Mouse (Mus musculus) hindbrain, postnatal 0 days (tissue): ENCODE results near the gene Taok3. TPM values are rescaled to one million over a fixed set of nuclear protein-coding genes. Genes with fewer than 3 reads are reported as not detected.

Source experiments
- ATAC-seq: fragments of 200-750 bp; cut with Nextera tagmentation; 2 replicates; pipeline ENCODE4 v1.8.0; 2017; ENCODE audit warnings: mild to moderate bottlenecking, moderate TSS enrichment, moderate library complexity
- DNase-seq: peaks from one replicate; pipeline ENCODE4 v3.0.0-alpha.2; 2015; ENCODE audit warnings: low spot score
- H3K27ac ChIP-seq: fragments of 300-500 bp; sonication (generic); 2 replicates; pipeline ENCODE4 v1.5.1; 2014; ENCODE audit warnings: mild to moderate bottlenecking
- H3K27me3 ChIP-seq: fragments of 300-500 bp; sonication (generic); 2 replicates; pipeline ENCODE4 v1.6.1; 2014; ENCODE audit warnings: low read length, mixed read lengths; ENCODE audit not compliant: insufficient read depth
- H3K36me3 ChIP-seq: fragments of 300-500 bp; sonication (generic); 2 replicates; pipeline ENCODE4 v1.6.1; 2014; ENCODE audit warnings: low read length, mixed read lengths; ENCODE audit not compliant: insufficient read depth
- H3K4me1 ChIP-seq: fragments of 300-500 bp; sonication (generic); 2 replicates; pipeline ENCODE4 v1.6.1; 2014; ENCODE audit warnings: antibody characterized with exemption, low read length, mixed read lengths; ENCODE audit not compliant: insufficient read depth
- H3K4me2 ChIP-seq: fragments of 300-500 bp; sonication (generic); 2 replicates; pipeline ENCODE4 v1.6.1; 2014; ENCODE audit warnings: low read depth, mild to moderate bottlenecking, low read length, moderate library complexity, mixed read lengths
- H3K4me3 ChIP-seq: fragments of 300-500 bp; sonication (generic); 2 replicates; pipeline ENCODE4 v1.5.1; 2014; ENCODE audit warnings: low read length
- H3K9ac ChIP-seq: fragments of 300-500 bp; sonication (generic); replicated peaks from 2 replicates; pipeline ENCODE4 v1.6.1; 2014; ENCODE audit warnings: mild to moderate bottlenecking, low read length, moderate library complexity, mixed read lengths
- H3K9me3 ChIP-seq: fragments of 300-500 bp; sonication (generic); 2 replicates; pipeline ENCODE4 v1.6.1; 2016; ENCODE audit warnings: low read length, mixed read lengths
- CTCF ChIP-seq: IDR thresholded peaks from 2 replicates; pipeline ENCODE4 v1.5.1; 2016; ENCODE audit warnings: antibody characterized with exemption, control low read depth, low read depth
- WGBS: fragments of 180-500 bp; shearing (Covaris S2); extraction: QIAGEN DNeasy Blood & Tissue Kit; methylation state at CpG from one replicate; pipeline ENCODE4 v1.1.7; 2014; 5-methylcytosine and 5-hydroxymethylcytosine counted together
- polyA plus RNA-seq: library from polyadenylated mRNA; unstranded; fragments of >200 nt; fragmentation: Nextera tagmentation; extraction: Ambion mirVana; gene quantifications from 2 replicates; pipeline ENCODE4 v1.2.1, GENCODE M21; 2015
- total RNA-seq: library from RNA; depleted of rRNA; stranded (reverse); fragments of >200 nt; gene quantifications from 2 replicates; pipeline ENCODE4 v1.2.3, GENCODE M21; 2014; rRNA removed

Gene Taok3
- total and polyA plus RNA-seq, 2 experiments from 2014 or later, result 21.0 to 50.2 TPM

GRCm38 (mm10) chr5:117318741-117319629 lies 199.1 kb downstream of the Taok3 start, which contains the start of gene Vsig10:
Gene Vsig10, plus strand, starts transcription at chr5:117319083.
- no peaks in the 10 kb centered on the region for H3K9me3 ChIP-seq
- peaks cover 5% of the 10 kb centered on the region; the same call in 1 of the 2 replicates for H3K4me1 ChIP-seq
- peak within 1 kb of the TSS; percentile 52 for H3K9ac ChIP-seq
- no peaks in the 10 kb centered on the region for H3K36me3 ChIP-seq
- peak; percentile 77 for ATAC-seq
- H3K27ac ChIP-seq, result peak within 1 kb of the TSS; percentile 49; the same call in 1 of the 2 replicates
- H3K4me3 ChIP-seq, result peak within 1 kb of the TSS; percentile 62
- peaks cover 5% of the 10 kb centered on the region; the same call in 1 of the 2 replicates for H3K27me3 ChIP-seq
- under 1% methylated on average over 75 of the region's 81 CpGs for WGBS
- no peak for TF ChIP-seq CTCF
- peak; percentile 55 for DNase-seq
- peak within 1 kb of the TSS; percentile 100 for H3K4me2 ChIP-seq

DNA sequence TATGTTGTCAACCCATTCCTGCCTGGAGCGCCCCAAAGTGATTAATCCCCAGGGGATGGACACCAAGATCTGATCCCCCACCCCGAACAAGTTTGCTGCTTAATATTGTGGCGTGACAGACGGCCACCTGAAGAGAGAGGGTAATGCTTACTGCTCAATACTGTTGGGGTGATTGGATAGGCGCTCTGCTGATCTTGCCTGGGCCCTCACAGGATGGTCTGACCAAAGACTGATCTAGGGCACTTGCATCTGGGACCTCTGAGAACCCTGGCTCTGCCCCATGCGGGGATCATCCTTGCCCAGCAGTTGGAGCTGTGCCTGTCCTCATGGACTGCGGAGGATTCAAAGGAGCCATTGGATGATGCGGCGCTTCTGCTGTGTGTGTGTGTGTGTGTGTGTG lies 203.8 kb downstream of the Taok3 start:
- 84% methylated on average over 9 of the region's 9 CpGs for WGBS
- H3K4me1 ChIP-seq, result peaks cover 5% of the 10 kb centered on the region; the same call in 1 of the 2 replicates
- H3K36me3 ChIP-seq, result no peaks in the 10 kb centered on the region
- TF ChIP-seq CTCF, result no peak
- H3K4me2 ChIP-seq, result no peak overlapping the region
- H3K9me3 ChIP-seq, result no peaks in the 10 kb centered on the region
- no peak for DNase-seq
- no peak overlapping the region for H3K9ac ChIP-seq
- peaks cover 5% of the 10 kb centered on the region; the same call in 1 of the 2 replicates for H3K27me3 ChIP-seq
- H3K4me3 ChIP-seq, result no peak overlapping the region
- ATAC-seq, result no peak
- H3K27ac ChIP-seq, result no peak overlapping the region

Other genes with a start within 250 kb of the Taok3 start
- gene Suds3, start 4.0 kb upstream of the Taok3 start, total RNA-seq, result 83.4 and 99.7 TPM in 2 replicates
- 65.4 and 68.1 TPM in 2 replicates for gene Suds3, start 4.0 kb upstream of the Taok3 start, polyA plus RNA-seq
- 1,096 and 1,413 TPM in 2 replicates for gene Pebp1, start 167.5 kb downstream of the Taok3 start, total RNA-seq
- 1,008 and 1,032 TPM in 2 replicates for gene Pebp1, start 167.5 kb downstream of the Taok3 start, polyA plus RNA-seq
- gene Vsig10, start 199.0 kb downstream of the Taok3 start, total RNA-seq, result 3.3 and 4.6 TPM in 2 replicates
- gene Vsig10, start 199.0 kb downstream of the Taok3 start, polyA plus RNA-seq, result 3.4 and 4.7 TPM in 2 replicates
- gene Wsb2, start 237.2 kb downstream of the Taok3 start, total RNA-seq, result 412 and 421 TPM in 2 replicates
- gene Wsb2, start 237.2 kb downstream of the Taok3 start, polyA plus RNA-seq, result 296 and 321 TPM in 2 replicates